Mouse (Mus musculus): ENCODE data around the gene Gpatch4. TPM values are rescaled to one million over a fixed set of nuclear protein-coding genes. Genes with fewer than 3 reads are reported as not detected.

The Gpatch4 gene
- total and polyA plus RNA-seq, 2 experiments: 4.2 to 4.3 TPM

DNA sequence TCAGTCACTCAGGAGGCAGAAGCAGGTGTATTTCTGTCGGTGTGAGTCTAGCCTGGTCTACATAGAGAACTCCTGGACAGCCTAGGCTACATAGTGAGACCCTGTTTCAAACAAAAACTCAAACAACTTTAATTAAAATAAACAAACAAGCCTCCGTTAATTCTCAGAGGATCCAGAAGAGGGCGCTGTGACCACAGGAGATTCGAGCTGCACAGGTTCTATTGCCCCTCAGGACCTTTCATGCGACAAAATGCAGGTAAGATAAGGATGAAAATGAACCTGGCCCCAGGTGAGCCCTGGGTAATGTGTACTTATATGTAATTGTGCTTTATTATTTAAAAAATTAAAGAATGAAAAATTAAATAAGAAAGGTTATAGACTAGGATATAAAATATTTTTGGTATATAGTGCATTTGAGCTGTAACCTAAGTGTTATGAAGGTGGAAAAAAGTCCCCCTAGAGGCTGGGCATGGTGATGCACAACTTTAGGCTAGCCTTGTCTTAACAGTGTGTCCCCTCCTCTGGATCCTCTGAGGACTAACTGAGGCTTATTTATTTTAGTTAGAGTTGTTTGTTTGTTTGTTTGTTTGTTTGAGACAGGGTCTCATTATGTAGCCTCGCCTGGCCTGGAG lies 32.2 kb upstream of the Gpatch4 start:
- no peaks in the 10 kb centered on the region for H3K4me1 ChIP-seq (ENCODE audit: control insufficient read depth, insufficient read depth, low read length)
- H3K79me2 ChIP-seq (ENCODE audit: control insufficient read depth, insufficient read depth, low read length): no peaks in the 10 kb centered on the region
- no peak overlapping the region for H3K4me3 ChIP-seq (ENCODE audit: insufficient read depth, low read depth, low read length)
- H3K27me3 ChIP-seq (ENCODE audit: control insufficient read depth, insufficient read depth, low read length): peaks cover 5% of the 10 kb centered on the region; the same call in 1 of the 2 replicates
- H3K27ac ChIP-seq (replicated peaks; ENCODE audit: insufficient read depth, low read depth, low read length): no peak overlapping the region
- DNase-seq (ENCODE audit: extremely low read depth, low read depth, low spot score): peak; percentile 27
- WGBS: 8% methylated on average over 6 of the region's 6 CpGs
- H3K9ac ChIP-seq (ENCODE audit: low read depth, low read length): no peak overlapping the region
- no peak for TF ChIP-seq POLR2A (IDR thresholded peaks at IDR 0.05; ENCODE audit: extremely low read depth, insufficient read depth, low read length)
- TF ChIP-seq CTCF (IDR thresholded peaks at IDR 0.05; ENCODE audit: low read depth, low read length): peak; percentile 60
- H3K36me3 ChIP-seq (ENCODE audit: control insufficient read depth, insufficient read depth, low read length): no peaks in the 10 kb centered on the region

DNA sequence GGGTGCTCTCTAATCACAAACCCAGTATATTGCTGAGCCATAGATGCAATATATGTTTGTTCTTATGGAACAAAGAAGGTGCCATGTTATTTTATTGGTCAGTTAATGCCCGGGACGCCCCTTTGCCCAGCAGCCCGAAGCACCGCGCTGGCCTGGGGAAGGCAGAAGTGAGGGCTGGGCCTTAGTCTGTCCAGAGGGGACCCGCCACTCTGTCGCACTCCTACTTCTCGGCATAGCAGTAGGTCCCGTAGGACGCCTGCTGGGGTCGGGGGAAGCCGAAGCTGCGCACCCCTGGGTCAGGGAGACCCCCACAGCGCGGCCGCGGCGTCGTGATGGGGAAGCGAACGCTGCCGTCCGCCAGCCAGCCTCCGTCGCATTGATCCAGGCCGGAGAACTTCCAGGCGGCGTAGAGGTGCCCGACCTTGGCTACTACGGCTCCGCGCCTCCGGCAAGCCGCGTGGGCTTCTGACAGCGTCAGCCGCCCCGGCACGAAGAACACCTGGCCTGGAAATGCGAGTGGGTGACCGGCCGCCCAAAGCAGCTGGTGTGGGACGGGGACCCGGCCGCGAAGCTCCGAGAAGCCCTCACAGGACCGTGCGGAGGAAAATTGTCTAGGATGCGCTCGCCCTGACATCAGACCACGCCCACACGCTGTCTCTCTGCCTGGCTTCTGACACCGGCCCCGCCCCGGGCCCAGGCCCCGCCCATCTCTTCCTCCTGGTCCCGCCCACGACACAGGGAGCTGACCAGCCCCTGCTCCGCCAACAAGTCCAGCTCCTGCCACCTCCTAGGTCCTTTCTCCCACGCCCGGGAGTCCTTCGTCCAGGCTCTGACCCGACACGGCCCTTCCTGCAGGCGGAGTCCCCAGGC lies 20.4 kb upstream of the Gpatch4 start:
- peaks cover 6% of the 10 kb centered on the region; the same call in 1 of the 2 replicates for H3K4me1 ChIP-seq (ENCODE audit: control insufficient read depth, insufficient read depth, low read length)
- 5% methylated on average over 66 of the region's 66 CpGs for WGBS
- peak overlapping the region; percentile 67 for H3K9ac ChIP-seq (ENCODE audit: low read depth, low read length)
- H3K27me3 ChIP-seq (ENCODE audit: control insufficient read depth, insufficient read depth, low read length): peaks cover 20% of the 10 kb centered on the region
- TF ChIP-seq CTCF (IDR thresholded peaks at IDR 0.05; ENCODE audit: low read depth, low read length) (no peak), POLR2A (IDR thresholded peaks at IDR 0.05; ENCODE audit: extremely low read depth, insufficient read depth, low read length) (no peak)
- H3K4me3 ChIP-seq (ENCODE audit: insufficient read depth, low read depth, low read length): peak overlapping the region; percentile 58
- H3K27ac ChIP-seq (replicated peaks; ENCODE audit: insufficient read depth, low read depth, low read length): no peak overlapping the region
- DNase-seq (ENCODE audit: extremely low read depth, low read depth, low spot score): peak; percentile 84
- H3K36me3 ChIP-seq (ENCODE audit: control insufficient read depth, insufficient read depth, low read length): no peaks in the 10 kb centered on the region
- no peaks in the 10 kb centered on the region for H3K79me2 ChIP-seq (ENCODE audit: control insufficient read depth, insufficient read depth, low read length)

GRCm38 (mm10) chr3:88023192-88024074 lies 19.5 kb upstream of the Gpatch4 start:
- Histone ChIP-seq H3K79me2 (ENCODE audit: control insufficient read depth, insufficient read depth, low read length) (no peaks in the 10 kb centered on the region), H3K4me1 (ENCODE audit: control insufficient read depth, insufficient read depth, low read length) (peaks cover 6% of the 10 kb centered on the region; the same call in 1 of the 2 replicates), H3K36me3 (ENCODE audit: control insufficient read depth, insufficient read depth, low read length) (no peaks in the 10 kb centered on the region), H3K4me3 (ENCODE audit: insufficient read depth, low read depth, low read length) (peak overlapping the region; percentile 58), H3K27me3 (ENCODE audit: control insufficient read depth, insufficient read depth, low read length) (peaks cover 20% of the 10 kb centered on the region), H3K9ac (ENCODE audit: low read depth, low read length) (peak overlapping the region; percentile 67), H3K27ac (replicated peaks; ENCODE audit: insufficient read depth, low read depth, low read length) (no peak overlapping the region)
- 2% methylated on average over 81 of the region's 81 CpGs for WGBS
- no peak for DNase-seq (ENCODE audit: extremely low read depth, low read depth, low spot score)
- TF ChIP-seq POLR2A (IDR thresholded peaks at IDR 0.05; ENCODE audit: extremely low read depth, insufficient read depth, low read length) (no peak), CTCF (IDR thresholded peaks at IDR 0.05; ENCODE audit: low read depth, low read length) (0 out of 2 replicates have a peak, but pooled peaks have one; percentile 5)

DNA sequence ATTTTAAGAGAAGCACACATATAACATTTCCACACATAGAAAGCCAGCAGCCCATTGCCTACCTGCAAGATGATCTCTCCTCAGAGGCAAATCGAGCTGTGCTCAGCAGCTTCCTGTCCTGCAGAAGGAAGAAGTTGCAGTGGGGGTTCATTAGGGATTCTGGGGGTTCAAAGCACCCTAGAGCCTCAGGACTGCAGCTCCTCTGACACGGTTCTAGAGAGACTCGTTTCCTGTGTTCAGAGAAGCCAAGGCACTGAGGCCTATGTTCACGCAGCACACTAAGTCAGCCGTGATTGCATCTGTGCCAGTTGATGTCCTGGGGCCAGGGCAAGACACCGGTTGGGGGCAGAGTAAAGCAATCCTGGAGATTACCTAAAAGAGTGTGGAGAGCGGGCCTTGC lies 16.1 kb upstream of the Gpatch4 start:
- Histone ChIP-seq H3K27ac (replicated peaks; ENCODE audit: insufficient read depth, low read depth, low read length) (no peak overlapping the region), H3K36me3 (ENCODE audit: control insufficient read depth, insufficient read depth, low read length) (no peaks in the 10 kb centered on the region), H3K9ac (ENCODE audit: low read depth, low read length) (no peak overlapping the region), H3K79me2 (ENCODE audit: control insufficient read depth, insufficient read depth, low read length) (no peaks in the 10 kb centered on the region), H3K27me3 (ENCODE audit: control insufficient read depth, insufficient read depth, low read length) (peaks cover 19% of the 10 kb centered on the region), H3K4me3 (ENCODE audit: insufficient read depth, low read depth, low read length) (no peak overlapping the region), H3K4me1 (ENCODE audit: control insufficient read depth, insufficient read depth, low read length) (peaks cover 6% of the 10 kb centered on the region; the same call in 1 of the 2 replicates)
- TF ChIP-seq POLR2A (IDR thresholded peaks at IDR 0.05; ENCODE audit: extremely low read depth, insufficient read depth, low read length) (no peak), CTCF (IDR thresholded peaks at IDR 0.05; ENCODE audit: low read depth, low read length) (no peak)
- WGBS: 70% methylated on average over 7 of the region's 7 CpGs
- no peak for DNase-seq (ENCODE audit: extremely low read depth, low read depth, low spot score)

GRCm38 (mm10) chr3:88027434-88028186 lies 15.3 kb upstream of the Gpatch4 start, which contains the start of gene Hapln2:
TSS of gene Hapln2 (minus strand) at chr3:88027583.
- no peaks in the 10 kb centered on the region for H3K36me3 ChIP-seq (ENCODE audit: control insufficient read depth, insufficient read depth, low read length)
- H3K9ac ChIP-seq (ENCODE audit: low read depth, low read length): no peak within 1 kb of the TSS
- peaks cover 6% of the 10 kb centered on the region; the same call in 1 of the 2 replicates for H3K4me1 ChIP-seq (ENCODE audit: control insufficient read depth, insufficient read depth, low read length)
- no peaks in the 10 kb centered on the region for H3K79me2 ChIP-seq (ENCODE audit: control insufficient read depth, insufficient read depth, low read length)
- no peak within 1 kb of the TSS for H3K4me3 ChIP-seq (ENCODE audit: insufficient read depth, low read depth, low read length)
- peaks cover 17% of the 10 kb centered on the region for H3K27me3 ChIP-seq (ENCODE audit: control insufficient read depth, insufficient read depth, low read length)
- H3K27ac ChIP-seq (replicated peaks; ENCODE audit: insufficient read depth, low read depth, low read length): no peak within 1 kb of the TSS
- no peak for TF ChIP-seq POLR2A (IDR thresholded peaks at IDR 0.05; ENCODE audit: extremely low read depth, insufficient read depth, low read length)
- TF ChIP-seq CTCF (IDR thresholded peaks at IDR 0.05; ENCODE audit: low read depth, low read length): peak; percentile 27
- DNase-seq (ENCODE audit: extremely low read depth, low read depth, low spot score): no peak
- 66% methylated on average over 5 of the region's 5 CpGs for WGBS
